Mouse (Mus musculus) embryo, embryonic 10.5 days (tissue): ENCODE results near the gene Gm3893.
"Not testable (repeated sequence)": the region's sequence is repeated elsewhere in the genome, so short reads cannot be mapped to it uniquely, and the experiment has no call there.

Experiments used
- DNase-seq: peaks from one replicate; pipeline ENCODE4 v3.0.0-alpha.2; 2015; ENCODE audit warnings: low spot score

Gene Gm3893

DNA sequence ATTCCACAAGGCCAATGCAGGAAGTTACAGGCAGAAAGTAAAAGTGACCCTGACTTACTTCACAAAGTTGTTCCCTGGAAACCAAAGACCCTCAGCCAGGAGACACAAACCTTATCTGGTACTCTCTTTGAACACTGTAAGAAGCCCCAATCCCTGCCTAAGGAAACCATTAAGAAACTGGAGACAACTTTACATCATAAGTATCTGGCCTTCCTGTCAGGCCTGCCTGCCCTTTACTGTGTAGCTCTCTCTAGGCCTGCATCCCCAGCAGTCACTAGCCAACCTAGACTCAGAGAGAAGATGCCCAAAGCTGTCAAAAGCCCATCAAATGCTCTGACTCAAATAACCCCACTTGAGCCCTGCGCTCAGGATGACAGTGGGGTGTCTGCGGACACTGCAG is at the start of gene Gm3893:
Gm3893 (plus strand) TSS at position 301 of the 400 bp plus-strand sequence.
- not testable (repeated sequence) for DNase-seq

- not testable (repeated sequence) for DNase-seq
These were observed 23.5 kb downstream of the Gm3893 start, which contains the start of gene Gm13304 for GRCm38 (mm10) chr4:42114517-42114916. Gene Gm13304 (plus strand): TSS chr4:42114817.
